Mouse (Mus musculus): ENCODE results near the gene Cdh20.
"Not testable (repeated sequence)": the region's sequence is repeated elsewhere in the genome, so short reads cannot be mapped to it uniquely, and the experiment has no call there.

Cdh20 gene

DNA sequence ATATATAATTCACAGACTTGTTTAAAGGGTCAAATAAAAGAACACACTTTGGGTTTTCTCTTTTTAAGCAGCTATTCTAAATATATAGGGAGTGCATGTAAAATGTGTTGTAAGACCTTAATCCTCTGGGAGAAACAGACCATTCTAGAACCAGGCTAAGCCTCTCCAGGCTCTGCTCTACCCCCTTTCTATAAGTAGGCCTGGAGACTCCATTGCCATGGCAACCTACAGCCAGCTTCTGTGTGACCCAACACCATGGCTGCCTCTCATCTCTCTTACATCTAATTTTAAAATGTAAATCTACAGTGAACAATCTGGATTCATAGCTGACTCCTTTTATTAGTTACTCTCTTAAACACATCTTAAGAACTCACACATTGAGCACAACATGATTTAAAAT, 133.5 kb downstream of the Cdh20 start:
- in situ Hi-C loops (cut with MboI; ENCODE audit: low pct_unique_long_range_greater_than_20kb in 1 of 2, low sequenced_read_pairs in 2 of 2, unreplicated experiment in 1 of 2): no loop called here

- in situ Hi-C loops (cut with MboI; ENCODE audit: low pct_unique_long_range_greater_than_20kb in 1 of 2, low sequenced_read_pairs in 2 of 2, unreplicated experiment in 1 of 2): no loop called here
Measured at GRCm38 (mm10) chr1:104903409-104903808, 135.1 kb downstream of the Cdh20 start.

- in situ Hi-C loops (cut with MboI; ENCODE audit: low pct_unique_long_range_greater_than_20kb in 1 of 2, low sequenced_read_pairs in 2 of 2, unreplicated experiment in 1 of 2): no loop called here
Measured at GRCm38 (mm10) chr1:104912407-104912806, 144.1 kb downstream of the Cdh20 start.

DNA sequence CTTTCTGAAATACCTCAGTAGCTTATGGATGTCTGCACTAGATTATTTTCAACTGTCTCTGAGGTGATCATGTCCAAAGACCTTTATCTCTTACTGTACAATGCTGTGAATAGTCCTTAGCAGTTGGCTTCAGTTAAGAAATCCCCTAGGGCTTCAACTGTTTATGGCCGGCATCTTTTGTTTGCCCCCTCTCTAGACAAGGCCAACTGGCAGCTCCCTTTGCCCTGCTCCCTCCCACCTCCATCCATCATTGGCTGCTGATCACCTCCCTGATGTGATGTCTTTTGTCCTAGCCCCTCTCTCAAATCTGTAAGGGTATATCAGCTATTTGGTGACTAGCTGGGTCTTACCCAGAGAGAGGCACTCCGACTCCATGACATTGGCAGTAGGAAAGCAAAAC, 148.2 kb downstream of the Cdh20 start:
- in situ Hi-C loops (cut with MboI; ENCODE audit: low pct_unique_long_range_greater_than_20kb in 1 of 2, low sequenced_read_pairs in 2 of 2, unreplicated experiment in 1 of 2): no loop called here

DNA sequence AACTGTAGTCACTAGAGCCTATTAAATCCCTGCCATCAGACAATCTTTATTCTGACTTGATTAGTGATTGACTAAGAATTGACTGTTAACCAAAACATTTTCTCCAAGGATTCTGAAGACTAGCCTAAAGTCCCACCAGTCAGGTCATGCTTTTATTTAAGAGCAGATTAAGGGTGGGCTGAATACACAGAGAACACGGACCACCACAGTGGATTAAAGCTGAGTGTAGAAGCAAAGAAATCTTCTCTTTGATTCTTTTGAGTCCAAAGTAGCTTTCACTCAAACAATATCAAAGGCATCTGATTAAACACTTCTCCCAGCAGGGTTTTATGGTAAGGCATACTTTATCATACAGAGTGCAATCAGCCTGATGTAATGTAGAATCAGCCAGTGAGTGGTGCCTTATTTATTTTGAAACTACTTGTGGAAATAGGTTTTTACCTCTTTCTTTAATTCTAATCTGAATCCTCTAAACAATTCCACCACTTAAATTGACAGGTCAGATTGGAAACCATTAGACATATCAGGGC, 149.0 kb downstream of the Cdh20 start:
- in situ Hi-C loops (cut with MboI; ENCODE audit: low pct_unique_long_range_greater_than_20kb in 1 of 2, low sequenced_read_pairs in 2 of 2, unreplicated experiment in 1 of 2): no loop called here

- in situ Hi-C loops (cut with MboI; ENCODE audit: low pct_unique_long_range_greater_than_20kb in 1 of 2, low sequenced_read_pairs in 2 of 2, unreplicated experiment in 1 of 2): no loop called here
Measured at GRCm38 (mm10) chr1:104933051-104933450, 164.7 kb downstream of the Cdh20 start.

GRCm38 (mm10) chr1:104936966-104937365, 168.6 kb downstream of the Cdh20 start:
- in situ Hi-C loops (cut with MboI; ENCODE audit: low pct_unique_long_range_greater_than_20kb in 1 of 2, low sequenced_read_pairs in 2 of 2, unreplicated experiment in 1 of 2): no loop called here

DNA sequence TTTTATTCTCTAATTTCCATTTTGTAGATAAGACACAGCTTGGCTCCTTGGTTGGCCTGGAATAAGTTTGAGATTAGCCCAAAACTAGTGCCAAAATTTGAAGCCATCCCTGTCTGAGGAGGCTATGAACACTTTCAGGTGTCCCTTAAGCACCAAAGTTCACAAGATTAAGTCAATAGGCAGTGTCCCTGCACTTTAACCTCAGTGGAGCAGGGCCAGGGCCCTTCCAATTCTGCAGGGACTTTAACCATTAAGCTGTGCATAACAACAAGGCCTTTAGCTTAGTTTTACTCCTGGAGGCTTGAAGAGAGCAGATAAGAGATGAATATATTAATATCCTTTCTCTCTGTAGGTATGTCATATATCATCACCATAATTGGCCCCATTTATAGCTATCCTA, 170.8 kb downstream of the Cdh20 start:
- in situ Hi-C loops (cut with MboI; ENCODE audit: low pct_unique_long_range_greater_than_20kb in 1 of 2, low sequenced_read_pairs in 2 of 2, unreplicated experiment in 1 of 2): no loop called here

- in situ Hi-C loops (cut with MboI; ENCODE audit: low pct_unique_long_range_greater_than_20kb in 1 of 2, low sequenced_read_pairs in 2 of 2, unreplicated experiment in 1 of 2): no loop called here
Measured at GRCm38 (mm10) chr1:104944470-104945109, 176.3 kb downstream of the Cdh20 start.

DNA sequence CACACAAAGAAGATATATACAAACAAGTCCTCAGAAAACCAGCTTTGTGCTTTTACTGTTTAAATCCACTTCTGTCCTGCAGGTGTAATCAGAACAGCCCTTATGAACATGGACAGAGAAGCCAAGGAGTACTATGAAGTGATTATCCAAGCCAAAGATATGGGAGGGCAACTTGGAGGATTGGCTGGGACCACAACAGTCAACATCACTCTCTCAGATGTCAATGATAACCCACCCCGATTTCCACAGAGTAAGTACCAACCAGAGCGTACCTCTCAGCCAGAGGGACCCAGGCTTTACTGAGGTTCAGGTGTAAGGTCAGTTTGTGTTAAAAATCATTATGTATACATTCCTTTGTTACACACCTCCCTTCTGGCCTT, 176.8 kb downstream of the Cdh20 start:
- in situ Hi-C loops (cut with MboI; ENCODE audit: low pct_unique_long_range_greater_than_20kb in 1 of 2, low sequenced_read_pairs in 2 of 2, unreplicated experiment in 1 of 2): no loop called here

GRCm38 (mm10) chr1:104949640-104950039, 181.3 kb downstream of the Cdh20 start:
- in situ Hi-C loops (cut with MboI; ENCODE audit: low pct_unique_long_range_greater_than_20kb in 1 of 2, low sequenced_read_pairs in 2 of 2, unreplicated experiment in 1 of 2): not testable (repeated sequence)

DNA sequence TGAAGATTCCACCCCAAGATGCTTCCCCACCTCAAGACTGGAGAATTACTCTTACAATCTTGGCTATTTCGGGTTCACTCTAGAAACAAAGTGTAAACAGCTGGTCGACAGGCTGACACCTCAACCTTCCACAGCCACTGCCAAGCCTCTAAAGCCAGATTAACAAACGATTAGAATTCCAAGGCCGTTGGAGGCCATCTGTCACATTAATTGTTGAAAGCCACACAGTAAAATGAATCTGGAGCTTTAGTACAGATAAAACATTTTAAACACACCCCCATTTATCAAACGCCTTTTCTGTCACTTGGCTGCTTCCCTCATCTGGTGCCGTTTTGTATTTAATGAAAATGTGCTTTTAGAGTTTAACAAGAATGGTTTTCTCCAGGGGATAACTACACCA, 188.7 kb downstream of the Cdh20 start:
- in situ Hi-C loops (cut with MboI; ENCODE audit: low pct_unique_long_range_greater_than_20kb in 1 of 2, low sequenced_read_pairs in 2 of 2, unreplicated experiment in 1 of 2): no loop called here

GRCm38 (mm10) chr1:104961670-104962069, 193.3 kb downstream of the Cdh20 start:
- in situ Hi-C loops (cut with MboI; ENCODE audit: low pct_unique_long_range_greater_than_20kb in 1 of 2, low sequenced_read_pairs in 2 of 2, unreplicated experiment in 1 of 2): no loop called here

- in situ Hi-C loops (cut with MboI; ENCODE audit: low pct_unique_long_range_greater_than_20kb in 1 of 2, low sequenced_read_pairs in 2 of 2, unreplicated experiment in 1 of 2): no loop called here
Measured at GRCm38 (mm10) chr1:104962257-104962656, 193.9 kb downstream of the Cdh20 start.

DNA sequence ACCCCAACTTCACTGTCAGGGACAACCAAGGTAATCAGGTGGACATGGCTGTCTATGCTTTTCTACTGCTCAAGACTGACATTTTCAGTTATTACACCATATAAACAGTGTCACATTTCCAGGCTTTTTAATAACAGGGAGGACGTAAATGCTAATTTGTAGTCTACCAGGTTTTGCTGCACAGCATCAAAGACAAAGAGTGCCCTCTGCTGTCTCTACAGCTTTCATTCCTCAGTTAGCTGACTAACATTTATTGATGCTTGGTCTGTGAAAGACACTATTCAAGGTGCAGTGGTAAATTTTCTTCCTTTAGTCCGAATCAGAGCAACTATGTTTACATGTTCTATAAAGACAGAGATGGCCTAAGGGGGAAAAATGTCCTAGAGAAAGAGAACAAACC, 210.7 kb downstream of the Cdh20 start:
- in situ Hi-C loops (cut with MboI; ENCODE audit: low pct_unique_long_range_greater_than_20kb in 1 of 2, low sequenced_read_pairs in 2 of 2, unreplicated experiment in 1 of 2): loop anchor here (25.0 kb wide), 3 partner anchors 358 to 658 kb away; partner anchors contain the start of gene Rnf152 (in 1 of the 2)

DNA sequence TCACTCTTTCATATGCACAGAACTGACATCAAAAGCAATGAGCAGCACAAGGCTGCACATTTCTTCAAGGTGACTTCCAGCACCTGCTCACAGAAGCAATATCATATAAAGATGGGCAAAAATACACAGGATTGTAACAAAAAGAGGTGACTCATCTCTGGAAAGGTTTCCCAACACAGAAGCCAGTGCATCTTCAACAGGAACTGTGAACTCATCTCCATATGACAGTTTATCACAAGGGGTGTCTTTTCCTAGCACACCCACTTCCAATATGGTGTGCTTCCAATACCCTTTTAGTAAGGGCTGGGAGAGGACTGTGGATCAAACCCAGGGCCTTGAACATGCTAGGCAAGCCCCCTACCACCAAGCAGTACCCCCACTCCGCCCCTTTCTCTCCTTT, 211.9 kb downstream of the Cdh20 start:
- in situ Hi-C loops (cut with MboI; ENCODE audit: low pct_unique_long_range_greater_than_20kb in 1 of 2, low sequenced_read_pairs in 2 of 2, unreplicated experiment in 1 of 2): loop anchor here (25.0 kb wide), 3 partner anchors 357 to 657 kb away; partner anchors contain the start of gene Rnf152 (in 1 of the 2)

DNA sequence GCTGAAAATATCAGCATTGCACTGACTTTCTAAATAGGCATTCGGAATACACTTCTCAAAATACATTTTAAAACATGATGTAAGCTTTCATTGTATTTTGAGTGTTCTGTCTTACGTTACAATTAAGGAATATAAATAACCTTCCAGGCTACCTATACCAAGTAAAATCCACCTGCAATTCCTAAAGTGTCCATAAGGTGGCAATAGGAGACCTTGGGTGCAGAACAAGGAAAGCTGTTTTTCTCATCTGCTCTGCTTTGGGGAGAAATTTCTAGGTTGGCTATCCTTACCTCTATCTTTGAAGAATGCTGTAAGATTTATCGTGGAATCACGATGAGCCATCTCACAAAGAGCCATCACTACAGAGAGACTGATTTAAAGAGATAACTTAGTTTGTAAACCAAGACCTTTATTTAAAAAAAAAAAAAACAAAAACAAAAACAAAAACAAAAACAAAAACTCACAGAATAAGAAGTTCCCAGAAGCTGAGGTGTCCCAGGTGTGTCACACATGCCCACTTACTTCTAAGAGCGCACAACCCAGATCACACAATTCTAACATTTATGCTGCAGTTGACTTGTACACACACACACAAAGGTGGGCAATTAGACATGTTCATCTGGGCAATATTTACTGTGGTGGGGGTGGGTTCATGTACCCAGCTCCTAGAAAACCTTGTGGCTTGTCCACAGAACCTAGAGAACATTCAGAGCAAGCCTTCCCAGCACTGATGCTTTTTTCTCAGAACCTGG, 218.1 kb downstream of the Cdh20 start:
- in situ Hi-C loops (cut with MboI; ENCODE audit: low pct_unique_long_range_greater_than_20kb in 1 of 2, low sequenced_read_pairs in 2 of 2, unreplicated experiment in 1 of 2): loop anchor here (25.0 kb wide), 3 partner anchors 351 to 651 kb away; partner anchors contain the start of gene Rnf152 (in 1 of the 2)

DNA sequence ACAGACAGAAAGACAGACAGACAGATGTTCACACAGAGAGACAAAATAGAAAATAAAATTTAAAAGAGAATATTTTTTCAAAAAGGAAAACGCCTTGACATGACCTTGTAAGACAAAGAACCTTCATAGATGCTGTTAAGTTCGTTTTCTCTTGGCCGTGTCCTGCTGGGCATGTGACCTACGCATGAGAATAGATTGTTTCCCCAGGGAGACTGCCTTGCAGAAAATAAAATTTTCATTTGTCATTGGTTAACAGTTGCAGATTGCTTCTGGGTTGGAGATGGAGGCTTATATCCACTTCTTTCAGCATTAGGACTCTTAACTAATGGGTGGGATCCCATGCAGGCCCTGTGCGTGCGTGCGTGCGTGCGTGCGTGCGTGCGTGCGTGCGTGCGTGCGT, 219.2 kb downstream of the Cdh20 start:
- in situ Hi-C loops (cut with MboI; ENCODE audit: low pct_unique_long_range_greater_than_20kb in 1 of 2, low sequenced_read_pairs in 2 of 2, unreplicated experiment in 1 of 2): loop anchor here (25.0 kb wide), 3 partner anchors 350 to 650 kb away; partner anchors contain the start of gene Rnf152 (in 1 of the 2)

DNA sequence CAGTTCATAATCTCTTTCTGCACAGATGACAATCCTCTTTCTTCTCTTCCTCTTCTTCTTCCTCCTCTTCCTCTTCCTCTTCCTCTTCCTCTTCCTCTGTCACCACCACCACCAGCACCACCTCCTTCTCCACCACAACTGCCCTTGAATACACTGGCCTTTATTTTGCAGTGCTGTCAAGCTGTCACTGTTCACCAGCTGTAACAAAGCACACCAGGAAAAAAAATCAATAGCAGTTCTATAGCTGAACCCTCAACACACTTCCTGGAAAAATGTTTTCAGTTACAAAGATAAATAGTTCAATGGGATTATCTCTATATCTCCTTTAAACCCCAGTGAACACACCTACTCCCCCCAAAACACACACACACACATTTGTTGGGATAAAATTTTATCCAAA, 224.1 kb downstream of the Cdh20 start:
- in situ Hi-C loops (cut with MboI; ENCODE audit: low pct_unique_long_range_greater_than_20kb in 1 of 2, low sequenced_read_pairs in 2 of 2, unreplicated experiment in 1 of 2): loop anchor here (25.0 kb wide), 3 partner anchors 345 to 645 kb away; partner anchors contain the start of gene Rnf152 (in 1 of the 2)

Measured in mouse embryonic stem cell (cell line).